ENCODE assay signal across 12 mouse cellular contexts in the genomic region with DNA sequence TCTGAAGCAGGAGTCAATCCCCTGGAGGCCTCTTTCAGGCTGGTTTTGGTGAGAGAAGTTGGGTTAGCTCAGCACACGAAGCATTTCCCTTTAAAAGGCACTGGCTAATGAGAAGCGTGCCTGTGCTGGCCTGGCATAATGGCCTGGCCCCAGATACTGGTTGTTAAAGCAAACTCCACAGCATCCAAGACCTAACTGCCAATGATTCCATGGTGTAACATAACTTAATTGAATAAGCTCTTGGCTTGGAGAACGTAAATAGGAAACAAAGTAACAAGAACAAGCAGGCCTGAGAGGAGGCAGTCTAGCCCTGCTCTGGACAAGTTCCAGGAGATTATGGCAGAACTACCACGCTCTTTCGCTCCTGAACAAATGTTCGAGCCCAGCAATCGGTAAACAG.
"Had no signal": no experiment of that assay in that cellular context is flagged by ENCODE, and none has a peak within 500 bp of the region (broad histone marks: within the 10 kb centered on the region; RNA-seq: fewer than 3 reads in every experiment).

No protein-coding gene starts in this region.

- H3K4me2 ChIP-seq: liver, embryonic 11.5 days; liver, embryonic 15.5 days; midbrain, embryonic 13.5 days; neural tube, embryonic 12.5 days had no signal

- DNase-seq: kidney, postnatal 36 days; layer of hippocampus, adult 9-11 months; lung, adult 2 months; lung, postnatal 36 days; thymus, postnatal 4 days had no signal

- H3K9me3 ChIP-seq: liver, embryonic 15.5 days; midbrain, embryonic 13.5 days; neural tube, embryonic 12.5 days had no signal

- H3K9ac ChIP-seq: liver, embryonic 15.5 days; midbrain, embryonic 13.5 days; neural tube, embryonic 12.5 days had no signal

- H3K4me3 ChIP-seq: liver, embryonic 15.5 days; midbrain, embryonic 13.5 days; neural tube, embryonic 12.5 days had no signal

- H3K36me3 ChIP-seq: liver, embryonic 15.5 days; midbrain, embryonic 13.5 days; neural tube, embryonic 12.5 days had no signal

- H3K27ac ChIP-seq: kidney, postnatal 0 days; liver, embryonic 15.5 days; midbrain, embryonic 13.5 days; neural tube, embryonic 12.5 days; stomach, postnatal 0 days had no signal

- H3K4me1 ChIP-seq: liver, embryonic 15.5 days; midbrain, embryonic 13.5 days; neural tube, embryonic 12.5 days had no signal

- H3K27me3 ChIP-seq: liver, embryonic 15.5 days; midbrain, embryonic 13.5 days; neural tube, embryonic 12.5 days had no signal

- ATAC-seq: lung, postnatal 0 days; midbrain, embryonic 13.5 days had no signal
